Mouse (Mus musculus) brain, embryonic 14.5 days (tissue): Measurements from ENCODE around the gene Slc8b1.

Source experiments
- CTCF ChIP-seq: fragments of 200-500 bp; IDR thresholded peaks from 2 replicates; pipeline ENCODE4 v1.5.1; 2012; ENCODE audit warnings: inconsistent platforms, mild to moderate bottlenecking, moderate library complexity, borderline replicate concordance; ENCODE audit not compliant: insufficient read depth, insufficient read length; ENCODE audit errors: extremely low read depth
- POLR2A ChIP-seq: fragments of 200-500 bp; IDR thresholded peaks from 2 replicates; pipeline ENCODE4 v1.6.1; 2012; ENCODE audit warnings: mild to moderate bottlenecking, inconsistent platforms, borderline replicate concordance; ENCODE audit not compliant: poor library complexity, insufficient read depth, insufficient read length, severe bottlenecking; ENCODE audit errors: extremely low read depth

DNA sequence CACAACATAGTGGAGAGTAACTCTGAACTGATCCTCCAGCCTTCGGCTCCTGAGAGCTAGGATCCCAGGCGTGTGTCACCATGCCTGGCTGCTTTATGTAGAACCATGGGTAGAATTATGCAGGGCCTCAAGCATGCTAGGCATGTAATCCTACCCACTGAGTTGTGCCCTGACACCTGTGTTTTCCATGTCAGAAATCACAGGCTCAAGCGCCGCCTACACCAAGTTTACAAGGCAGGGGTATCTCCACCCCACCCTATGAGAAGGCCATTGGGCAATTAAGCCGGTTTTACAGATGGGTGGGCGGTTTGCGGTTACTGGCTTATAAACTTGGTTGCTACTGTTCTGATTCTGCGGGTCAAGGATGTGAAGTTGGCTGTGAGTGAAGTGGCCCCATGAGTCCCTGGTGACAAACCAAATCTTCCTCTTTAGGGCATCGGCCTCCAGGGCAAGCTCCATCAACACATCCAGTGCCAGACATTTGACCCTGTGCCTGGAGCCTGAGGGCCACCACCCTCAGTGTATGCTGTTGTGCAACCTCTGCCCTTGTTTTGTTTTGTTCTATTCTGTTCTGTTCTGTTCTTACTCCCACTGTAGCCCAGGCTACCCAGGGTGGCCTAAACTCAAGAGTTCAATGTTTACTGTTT lies 3.2 kb downstream of the Slc8b1 start:
- no peak for TF ChIP-seq CTCF
- TF ChIP-seq POLR2A = no peak
